ENCODE assay signal across 8 mouse cellular contexts in the genomic region with DNA sequence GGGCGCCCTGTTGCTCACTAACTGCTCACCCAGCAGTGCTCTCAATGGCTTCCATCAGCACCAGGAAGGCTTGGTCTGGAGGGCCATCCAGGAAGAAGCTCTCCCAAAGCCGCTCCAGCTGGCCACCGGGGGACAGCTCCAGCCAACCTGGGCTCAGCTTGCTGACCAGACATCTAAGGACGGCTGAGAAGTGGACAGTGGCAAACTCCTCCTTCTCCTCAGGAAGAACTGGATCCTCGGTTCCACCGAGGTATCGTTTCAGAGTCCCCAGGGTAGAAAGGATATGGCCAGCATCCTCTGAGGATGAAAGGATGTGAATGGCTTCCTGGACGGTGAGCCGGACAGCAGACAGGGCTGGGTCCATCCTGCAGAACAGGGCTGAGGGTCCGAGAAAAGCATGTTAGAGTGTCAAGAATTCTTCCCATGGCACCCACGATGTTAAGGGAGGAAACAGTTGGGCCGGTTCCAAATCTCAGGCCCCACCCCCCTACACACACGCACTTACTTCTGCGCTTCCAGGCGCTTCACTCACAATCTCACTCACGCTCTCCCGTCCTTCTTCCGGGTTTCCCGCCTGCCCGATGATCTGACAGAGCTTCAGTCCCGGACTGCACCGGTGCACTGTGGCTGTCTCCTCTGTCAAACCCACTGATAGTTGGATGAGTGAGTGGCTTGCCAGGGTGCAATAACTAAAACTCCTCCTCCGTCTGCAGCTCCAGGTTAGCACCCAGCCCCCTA. TPM values are rescaled to one million over a fixed set of nuclear protein-coding genes. Genes with fewer than 3 reads are reported as not detected.
DNase-seq lines count a peak whose midpoint lies in the region; ATAC-seq and TF ChIP-seq lines count a peak whose summit lies in the region.

No protein-coding gene starts in this region.

- H3K4me2 ChIP-seq in heart, embryonic 11.5 days: peak overlapping the region; percentile 81
- H3K4me2 ChIP-seq in intestine, embryonic 14.5 days (ENCODE audit: low read length): peak overlapping the region; percentile 99
- peak overlapping the region; percentile 99 for H3K4me2 ChIP-seq in midbrain, embryonic 12.5 days (replicated peaks)

- H3K36me3 ChIP-seq in heart, embryonic 11.5 days (ENCODE audit: control insufficient read depth, insufficient read depth, low read length): no peaks in the 10 kb centered on the region
- H3K36me3 ChIP-seq in ES-Bruce4 (ENCODE audit: control insufficient read depth, insufficient read depth, low read length, poor library complexity, severe bottlenecking): no peaks in the 10 kb centered on the region
- H3K36me3 ChIP-seq in intestine, embryonic 14.5 days (ENCODE audit: control insufficient read depth, insufficient read depth, low read length): peaks cover 34% of the 10 kb centered on the region
- H3K36me3 ChIP-seq in midbrain, embryonic 12.5 days: peaks cover 21% of the 10 kb centered on the region

- ATAC-seq in heart, embryonic 11.5 days (replicated peaks; ENCODE audit: insufficient number of reproducible peaks, low FRiP score, low TSS enrichment): peak; percentile 47
- ATAC-seq in erythroblast, adult 5-6 weeks (replicated peaks; ENCODE audit: low FRiP score, poor library complexity, severe bottlenecking): peak; percentile 75
- peak; percentile 69 for ATAC-seq in intestine, embryonic 14.5 days (replicated peaks; ENCODE audit: low FRiP score, low TSS enrichment, low read depth)
- ATAC-seq in midbrain, embryonic 12.5 days (ENCODE audit: low FRiP score, low read depth): peak; percentile 62; the same call in 1 of the 2 replicates

- H3K4me1 ChIP-seq in heart, embryonic 11.5 days (ENCODE audit: control insufficient read depth, insufficient read depth, low read length): peaks cover 8% of the 10 kb centered on the region; the same call in 1 of the 2 replicates
- no peaks in the 10 kb centered on the region for H3K4me1 ChIP-seq in ES-Bruce4 (ENCODE audit: control insufficient read depth, insufficient read depth, low read length)
- peaks cover 5% of the 10 kb centered on the region for H3K4me1 ChIP-seq in intestine, embryonic 14.5 days (replicated peaks; ENCODE audit: control insufficient read depth, insufficient read depth, low read length)
- H3K4me1 ChIP-seq in midbrain, embryonic 12.5 days: peaks cover 17% of the 10 kb centered on the region

- intact Hi-C loops in heart, postnatal 25 days (cut with DNase I): no loop called here

- H3K4me3 ChIP-seq in heart, embryonic 11.5 days (ENCODE audit: low read depth, low read length): peak overlapping the region; percentile 48
- H3K4me3 ChIP-seq in ES-Bruce4 (ENCODE audit: low read depth, low read length): peak overlapping the region; percentile 59
- H3K4me3 ChIP-seq in intestine, embryonic 14.5 days (ENCODE audit: low read depth, low read length): peak overlapping the region; percentile 78
- peak overlapping the region; percentile 63 for H3K4me3 ChIP-seq in midbrain, embryonic 12.5 days

- no peak for DNase-seq in heart, postnatal 25 days (ENCODE audit: low spot score)
- no peak for DNase-seq in intestine, embryonic 14.5 days (ENCODE audit: low spot score)
- no peak for DNase-seq in frontal cortex, postnatal 14 days (ENCODE audit: low spot score in 2 of 2)
- DNase-seq in layer of hippocampus, postnatal 14 days (ENCODE audit: low spot score in 2 of 2): no peak

- peak overlapping the region; percentile 86 for H3K9ac ChIP-seq in heart, embryonic 11.5 days (ENCODE audit: low read depth, low read length)
- H3K9ac ChIP-seq in ES-Bruce4 (ENCODE audit: low read depth, poor library complexity, severe bottlenecking): peak overlapping the region; percentile 67
- peak overlapping the region; percentile 73 for H3K9ac ChIP-seq in intestine, embryonic 14.5 days (ENCODE audit: low read length)
- peak overlapping the region; percentile 75 for H3K9ac ChIP-seq in midbrain, embryonic 12.5 days (replicated peaks)

- H3K27ac ChIP-seq in heart, embryonic 11.5 days (ENCODE audit: low read depth, low read length): peak overlapping the region; percentile 95
- H3K27ac ChIP-seq in ES-Bruce4 (ENCODE audit: insufficient read depth, low read length): no peak overlapping the region
- peak overlapping the region; percentile 97 for H3K27ac ChIP-seq in intestine, embryonic 14.5 days (ENCODE audit: low read depth)
- peak overlapping the region; percentile 91 for H3K27ac ChIP-seq in midbrain, embryonic 12.5 days (replicated peaks)

- H3K9me3 ChIP-seq in heart, embryonic 11.5 days (replicated peaks; ENCODE audit: control insufficient read depth, low read length): no peaks in the 10 kb centered on the region
- no peaks in the 10 kb centered on the region for H3K9me3 ChIP-seq in ES-Bruce4 (replicated peaks; ENCODE audit: control insufficient read depth, insufficient read depth, low read length, poor library complexity, severe bottlenecking)
- no peaks in the 10 kb centered on the region for H3K9me3 ChIP-seq in intestine, embryonic 14.5 days (ENCODE audit: control insufficient read depth, low read length)
- H3K9me3 ChIP-seq in midbrain, embryonic 12.5 days: no peaks in the 10 kb centered on the region

- no peak for TF ChIP-seq EP300 in ES-Bruce4 (IDR thresholded peaks at IDR 0.05; ENCODE audit: insufficient read depth, low read depth, low read length)

- no peak for TF ChIP-seq CTCF in ES-Bruce4 (IDR thresholded peaks at IDR 0.05; ENCODE audit: low read depth, low read length)

- no peak for TF ChIP-seq POLR2A in ES-Bruce4 (IDR thresholded peaks at IDR 0.05; ENCODE audit: insufficient read depth, low read length)

- WGBS in heart, embryonic 11.5 days (ENCODE audit: insufficient replicate concordance): 10% methylated on average over 23 of the region's 23 CpGs
- WGBS in intestine, embryonic 14.5 days: 8% methylated on average over 23 of the region's 23 CpGs
- 13% methylated on average over 23 of the region's 23 CpGs for WGBS in midbrain, embryonic 12.5 days

- no peaks in the 10 kb centered on the region for H3K27me3 ChIP-seq in heart, embryonic 11.5 days (ENCODE audit: control insufficient read depth, insufficient read depth, low read length)
- no peaks in the 10 kb centered on the region for H3K27me3 ChIP-seq in ES-Bruce4 (ENCODE audit: control insufficient read depth, insufficient read depth, low read length, poor library complexity, severe bottlenecking)
- no peaks in the 10 kb centered on the region for H3K27me3 ChIP-seq in intestine, embryonic 14.5 days (replicated peaks; ENCODE audit: control insufficient read depth, insufficient read depth, low read length)
- H3K27me3 ChIP-seq in midbrain, embryonic 12.5 days: no peaks in the 10 kb centered on the region

RNA-seq across cellular contexts. Expression of gene Telo2, which starts 0.7 kb away (rescaled TPM):
- 22.1 and 25.4 TPM in 2 replicates for polyA plus RNA-seq in heart, embryonic 11.5 days (2014; fragmentation: Nextera tagmentation; extraction: Ambion mirVana)
- 10 to 100 TPM; 10.8 to 12.2 TPM for total RNA-seq in heart, postnatal 25 days (2021)
- polyA plus RNA-seq in ES-Bruce4 (2011; ENCODE audit: insufficient read depth, insufficient read length, low read depth, missing spikeins): 17.1 and 18.3 TPM in 2 replicates
- total RNA-seq in erythroblast, adult 5-6 weeks (2015; ENCODE audit: low replicate concordance): 3.5 and 5.9 TPM in 2 replicates
- total RNA-seq in erythroblast, adult 5-6 weeks (2017; ENCODE audit: low replicate concordance): 6.3 and 11.6 TPM in 2 replicates
- polyA plus RNA-seq in intestine, embryonic 14.5 days (2014; fragmentation: Nextera tagmentation; extraction: Ambion mirVana): 36.7 and 42.3 TPM in 2 replicates
- polyA plus RNA-seq in midbrain, embryonic 12.5 days (2016; fragmentation: Nextera tagmentation; extraction: Ambion mirVana): 45.5 and 46.3 TPM in 2 replicates
- total RNA-seq in layer of hippocampus, postnatal 14 days (2021): 10 to 100 TPM; 30.1 to 33.4 TPM

RNA-seq across cellular contexts. Expression of gene Ptx4, which starts 5.5 kb away (rescaled TPM):
- 0.10 TPM in 1 of 2 replicates, not detected in the other for polyA plus RNA-seq in heart, embryonic 11.5 days (2014; fragmentation: Nextera tagmentation; extraction: Ambion mirVana)
- 1 to 10 TPM; 3.7 to 6.7 TPM for total RNA-seq in heart, postnatal 25 days (2021)
- not detected in 2 replicates for polyA plus RNA-seq in ES-Bruce4 (2011; ENCODE audit: insufficient read depth, insufficient read length, low read depth, missing spikeins)
- total RNA-seq in erythroblast, adult 5-6 weeks (2015; ENCODE audit: low replicate concordance): not detected in 2 replicates
- not detected in 2 replicates for total RNA-seq in erythroblast, adult 5-6 weeks (2017; ENCODE audit: low replicate concordance)
- not detected in 2 replicates for polyA plus RNA-seq in intestine, embryonic 14.5 days (2014; fragmentation: Nextera tagmentation; extraction: Ambion mirVana)
- polyA plus RNA-seq in midbrain, embryonic 12.5 days (2016; fragmentation: Nextera tagmentation; extraction: Ambion mirVana): not detected in 2 replicates
- 1 to 10 TPM; 1.4 to 1.6 TPM for total RNA-seq in layer of hippocampus, postnatal 14 days (2021)

RNA-seq across cellular contexts. Expression of gene Clcn7, which starts 18.1 kb away (rescaled TPM):
- 18.9 and 20.4 TPM in 2 replicates for polyA plus RNA-seq in heart, embryonic 11.5 days (2014; fragmentation: Nextera tagmentation; extraction: Ambion mirVana)
- 10 to 100 TPM; 25.5 to 27.5 TPM for total RNA-seq in heart, postnatal 25 days (2021)
- 16.0 and 20.9 TPM in 2 replicates for polyA plus RNA-seq in ES-Bruce4 (2011; ENCODE audit: insufficient read depth, insufficient read length, low read depth, missing spikeins)
- 3.7 and 8.6 TPM in 2 replicates for total RNA-seq in erythroblast, adult 5-6 weeks (2015; ENCODE audit: low replicate concordance)
- 6.0 and 9.1 TPM in 2 replicates for total RNA-seq in erythroblast, adult 5-6 weeks (2017; ENCODE audit: low replicate concordance)
- polyA plus RNA-seq in intestine, embryonic 14.5 days (2014; fragmentation: Nextera tagmentation; extraction: Ambion mirVana): 20.0 and 22.0 TPM in 2 replicates
- 26.8 and 28.7 TPM in 2 replicates for polyA plus RNA-seq in midbrain, embryonic 12.5 days (2016; fragmentation: Nextera tagmentation; extraction: Ambion mirVana)
- total RNA-seq in layer of hippocampus, postnatal 14 days (2021): 10 to 100 TPM; 47.3 to 51.1 TPM

RNA-seq across cellular contexts. Expression of gene Tmem204, which starts 31.7 kb away (rescaled TPM):
- polyA plus RNA-seq in heart, embryonic 11.5 days (2014; fragmentation: Nextera tagmentation; extraction: Ambion mirVana): 14.4 and 18.5 TPM in 2 replicates
- total RNA-seq in heart, postnatal 25 days (2021): 10 to 100 TPM; 34.5 to 41.7 TPM
- 0.70 TPM in 1 of 2 replicates, not detected in the other for polyA plus RNA-seq in ES-Bruce4 (2011; ENCODE audit: insufficient read depth, insufficient read length, low read depth, missing spikeins)
- not detected in 2 replicates for total RNA-seq in erythroblast, adult 5-6 weeks (2015; ENCODE audit: low replicate concordance)
- total RNA-seq in erythroblast, adult 5-6 weeks (2017; ENCODE audit: low replicate concordance): not detected in 2 replicates
- polyA plus RNA-seq in intestine, embryonic 14.5 days (2014; fragmentation: Nextera tagmentation; extraction: Ambion mirVana): 23.5 and 24.2 TPM in 2 replicates
- polyA plus RNA-seq in midbrain, embryonic 12.5 days (2016; fragmentation: Nextera tagmentation; extraction: Ambion mirVana): 10.1 and 10.4 TPM in 2 replicates
- 10 to 100 TPM; 10.1 to 10.7 TPM for total RNA-seq in layer of hippocampus, postnatal 14 days (2021)

RNA-seq across cellular contexts. Expression of gene Ccdc154, which starts 47.2 kb away (rescaled TPM):
- polyA plus RNA-seq in heart, embryonic 11.5 days (2014; fragmentation: Nextera tagmentation; extraction: Ambion mirVana): not detected in 2 replicates
- not detected for total RNA-seq in heart, postnatal 25 days (2021)
- polyA plus RNA-seq in ES-Bruce4 (2011; ENCODE audit: insufficient read depth, insufficient read length, low read depth, missing spikeins): not detected in 2 replicates
- total RNA-seq in erythroblast, adult 5-6 weeks (2015; ENCODE audit: low replicate concordance): not detected in 2 replicates
- total RNA-seq in erythroblast, adult 5-6 weeks (2017; ENCODE audit: low replicate concordance): 0.28 TPM in 1 of 2 replicates, not detected in the other
- 0.07 TPM in 2 replicates for polyA plus RNA-seq in intestine, embryonic 14.5 days (2014; fragmentation: Nextera tagmentation; extraction: Ambion mirVana)
- polyA plus RNA-seq in midbrain, embryonic 12.5 days (2016; fragmentation: Nextera tagmentation; extraction: Ambion mirVana): not detected in 2 replicates
- total RNA-seq in layer of hippocampus, postnatal 14 days (2021): under 1 TPM in 1 of 2 experiments, not detected in 1; 0.26 TPM
